Mouse (Mus musculus): ENCODE measurements around the gene Cacna1c.

- TF ChIP-seq EP300 (optimal IDR thresholded peaks at IDR 0.05), result no peak
- no peak for TF ChIP-seq CTCF (IDR thresholded peaks at IDR 0.05; ENCODE audit: low read depth)
Measured at GRCm38 (mm10) chr6:118736491-118736890, 459.7 kb downstream of the Cacna1c start.
